Mouse (Mus musculus): ENCODE measurements around the gene Shd.
A peak's percentile ranks its signal among the peaks of the same experiment; 100 is the strongest.

The Shd gene

GRCm38 (mm10) chr17:55959946-55960740 is 10.1 kb upstream of the Shd start:
- no peak for DNase-seq (ENCODE audit: low read depth)

DNA sequence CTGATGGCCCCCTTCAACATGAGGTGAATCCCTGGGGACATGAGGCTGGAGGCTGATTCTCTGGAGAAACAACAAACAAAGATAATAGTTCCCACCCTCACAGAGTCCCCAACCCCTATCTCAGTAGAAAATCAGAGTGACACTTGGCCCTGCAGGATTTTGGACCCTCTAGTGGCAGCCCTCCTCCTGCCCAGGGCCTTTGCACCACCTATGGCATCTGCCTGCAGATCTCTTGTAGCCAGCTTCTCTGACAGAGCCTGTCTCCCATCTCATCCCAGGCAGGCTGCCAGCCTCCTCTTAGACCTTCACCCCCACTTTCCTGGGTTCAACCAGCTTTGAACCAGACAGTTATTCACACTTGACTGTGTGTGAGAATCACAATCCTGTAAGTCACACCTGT is 9.5 kb upstream of the Shd start:
- DNase-seq (ENCODE audit: low read depth): no peak

GRCm38 (mm10) chr17:55961631-55962030 is 8.6 kb upstream of the Shd start:
- no peak for DNase-seq (ENCODE audit: low read depth)

GRCm38 (mm10) chr17:55963171-55963570 is 7.1 kb upstream of the Shd start:
- DNase-seq (ENCODE audit: low read depth): peak; percentile 78

DNA sequence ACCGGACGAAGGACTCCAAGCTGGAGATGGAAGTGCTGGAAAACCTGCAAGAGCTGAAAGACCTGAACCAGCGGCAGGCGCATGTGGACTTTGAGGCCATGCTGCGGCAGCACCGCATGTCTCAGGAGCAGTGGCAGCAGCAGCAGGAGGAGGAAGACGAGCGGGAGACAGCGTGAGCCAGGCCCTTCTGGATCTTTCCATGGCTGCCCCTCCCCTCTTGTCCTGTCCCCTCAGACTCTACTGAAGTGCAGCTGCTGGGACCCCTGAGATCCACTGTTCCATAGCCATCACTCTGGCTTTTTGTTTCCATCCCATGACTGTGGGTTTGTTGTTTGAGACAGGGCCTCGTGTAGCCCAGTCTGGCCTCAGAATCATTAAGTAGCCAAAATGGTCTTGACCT is 5.8 kb upstream of the Shd start:
- DNase-seq (ENCODE audit: low read depth): no peak

GRCm38 (mm10) chr17:55964996-55965395 is 5.3 kb upstream of the Shd start:
- peak; percentile 63 for DNase-seq (ENCODE audit: low read depth)

DNA sequence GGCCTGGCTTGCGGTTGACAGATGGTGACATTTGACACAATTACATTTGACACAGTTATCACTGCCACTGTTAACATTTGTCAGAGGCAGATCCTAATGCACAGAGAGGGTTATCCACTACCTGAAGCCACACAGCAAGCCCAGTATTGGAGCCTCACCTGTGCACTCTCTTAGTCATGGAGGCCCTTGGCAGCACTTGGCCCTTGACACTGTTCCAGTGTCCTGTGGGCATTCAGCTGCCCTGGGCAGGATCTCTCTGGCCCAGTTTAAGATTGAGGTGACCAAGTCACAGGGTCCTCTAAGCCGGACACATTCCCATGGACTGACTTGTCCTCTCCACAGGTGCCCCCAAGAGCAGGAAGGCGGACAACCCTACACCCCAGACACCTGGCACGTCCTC is 3.1 kb upstream of the Shd start:
- no peak for DNase-seq (ENCODE audit: low read depth)

GRCm38 (mm10) chr17:55968210-55968609 is 2.1 kb upstream of the Shd start:
- DNase-seq (ENCODE audit: low read depth): no peak

DNA sequence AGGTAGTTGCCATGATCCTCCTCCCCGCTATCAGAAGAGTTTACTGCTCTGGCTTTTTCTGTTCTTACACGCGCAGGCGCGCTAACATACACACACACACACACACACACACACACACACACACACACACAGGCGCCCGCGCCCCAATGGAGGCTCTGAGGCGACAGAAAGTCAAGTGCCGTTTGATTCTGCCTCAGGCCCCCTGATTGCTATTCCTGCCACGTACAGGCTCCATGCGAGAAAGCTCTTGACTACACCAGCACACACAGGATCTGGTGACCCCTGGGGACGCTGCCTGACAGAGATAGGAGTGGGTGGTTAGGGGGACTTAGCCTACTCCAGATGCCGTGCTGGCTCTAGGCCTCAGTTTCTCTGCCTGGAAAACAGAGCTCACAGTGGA is 707 bp upstream of the Shd start:
- DNase-seq (ENCODE audit: low read depth): no peak

GRCm38 (mm10) chr17:55971453-55971852 is 1.2 kb downstream of the Shd start:
- DNase-seq (ENCODE audit: low read depth): no peak

- DNase-seq (ENCODE audit: low read depth): peak; percentile 84
Observed at GRCm38 (mm10) chr17:55976255-55976862, 6.1 kb downstream of the Shd start.

- no peak for DNase-seq (ENCODE audit: low read depth)
Observed at GRCm38 (mm10) chr17:55977301-55977700, 7.0 kb downstream of the Shd start.

DNA sequence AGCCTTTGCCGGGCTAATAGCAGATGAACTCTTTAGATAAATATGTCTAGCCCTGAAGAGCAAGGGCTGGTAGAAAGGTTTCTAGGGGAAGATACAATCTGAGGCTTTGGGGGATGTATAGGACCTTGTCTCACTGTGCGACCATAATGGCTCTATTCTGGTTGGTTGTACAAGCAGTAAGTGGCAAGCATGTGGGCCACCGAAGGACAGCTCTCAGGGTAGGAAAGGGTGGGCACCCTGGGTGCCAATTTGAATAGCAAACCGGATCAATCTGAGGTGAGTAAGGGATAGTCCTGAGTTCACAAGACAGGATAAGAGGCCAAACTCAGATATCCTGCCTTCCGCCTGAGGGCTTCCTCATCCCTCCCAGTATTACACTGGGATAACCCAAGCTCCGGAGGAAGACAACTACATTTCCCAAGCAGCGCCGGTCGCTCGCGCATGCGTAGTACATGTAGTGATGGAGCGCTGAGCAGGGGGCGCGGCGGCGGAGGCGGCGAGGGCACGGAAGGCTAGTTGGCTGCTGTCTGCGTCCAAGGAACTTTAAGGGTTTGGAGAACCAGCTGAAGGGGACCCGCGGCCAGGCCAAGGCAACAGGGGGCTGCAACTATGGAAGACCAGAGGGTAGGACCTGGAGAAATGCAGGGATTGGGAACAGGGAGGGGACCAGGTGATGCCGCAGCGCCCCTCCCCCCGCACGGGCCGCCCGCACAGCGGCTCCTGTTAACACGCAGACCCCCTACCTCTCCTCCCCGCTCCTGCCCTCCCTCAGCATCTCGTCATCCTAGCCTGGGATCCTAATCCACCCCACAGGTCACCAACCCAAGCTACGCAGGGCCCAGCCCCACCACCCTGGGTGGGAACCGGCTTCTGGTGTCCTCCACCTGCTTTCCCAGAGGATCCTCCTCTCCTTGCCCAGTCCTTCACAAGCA is 16.0 kb downstream of the Shd start, which contains the start of gene Fsd1:
Gene Fsd1 (plus strand): TSS at position 480 of the 932 bp plus-strand sequence.
- DNase-seq (ENCODE audit: low read depth): no peak

DNA sequence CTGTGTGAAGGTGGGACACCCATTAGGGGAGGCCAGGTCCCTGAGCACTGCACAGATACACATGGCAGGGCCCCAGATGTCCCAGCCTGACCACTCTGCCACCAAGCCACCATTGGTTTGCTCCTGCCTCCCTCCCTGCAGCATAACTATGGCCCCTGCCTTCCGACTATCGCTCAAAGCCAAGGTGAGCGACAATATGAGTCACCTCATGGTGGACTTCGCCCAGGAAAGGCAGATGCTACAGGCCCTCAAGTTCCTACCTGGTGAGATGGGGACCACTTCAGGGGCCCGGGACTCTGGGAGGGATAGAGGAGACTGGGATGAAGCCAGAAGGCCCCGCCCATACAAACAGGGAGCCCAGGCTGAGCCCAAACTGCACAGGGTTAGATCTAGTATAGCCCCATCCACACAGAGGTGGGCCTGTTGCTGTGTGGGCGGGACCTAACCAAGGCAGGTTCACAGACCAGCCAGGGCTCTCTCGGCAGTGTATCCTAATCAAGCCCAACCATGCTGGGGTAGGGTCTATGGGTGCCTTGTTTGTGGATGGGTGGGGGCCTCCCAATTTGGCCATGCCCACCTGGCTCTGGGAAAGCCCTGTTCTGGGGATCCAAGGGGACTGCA is 20.1 kb downstream of the Shd start:
- no peak for DNase-seq (ENCODE audit: low read depth)

GRCm38 (mm10) chr17:55996007-55996406 is 25.7 kb downstream of the Shd start:
- no peak for DNase-seq (ENCODE audit: low read depth)

DNA sequence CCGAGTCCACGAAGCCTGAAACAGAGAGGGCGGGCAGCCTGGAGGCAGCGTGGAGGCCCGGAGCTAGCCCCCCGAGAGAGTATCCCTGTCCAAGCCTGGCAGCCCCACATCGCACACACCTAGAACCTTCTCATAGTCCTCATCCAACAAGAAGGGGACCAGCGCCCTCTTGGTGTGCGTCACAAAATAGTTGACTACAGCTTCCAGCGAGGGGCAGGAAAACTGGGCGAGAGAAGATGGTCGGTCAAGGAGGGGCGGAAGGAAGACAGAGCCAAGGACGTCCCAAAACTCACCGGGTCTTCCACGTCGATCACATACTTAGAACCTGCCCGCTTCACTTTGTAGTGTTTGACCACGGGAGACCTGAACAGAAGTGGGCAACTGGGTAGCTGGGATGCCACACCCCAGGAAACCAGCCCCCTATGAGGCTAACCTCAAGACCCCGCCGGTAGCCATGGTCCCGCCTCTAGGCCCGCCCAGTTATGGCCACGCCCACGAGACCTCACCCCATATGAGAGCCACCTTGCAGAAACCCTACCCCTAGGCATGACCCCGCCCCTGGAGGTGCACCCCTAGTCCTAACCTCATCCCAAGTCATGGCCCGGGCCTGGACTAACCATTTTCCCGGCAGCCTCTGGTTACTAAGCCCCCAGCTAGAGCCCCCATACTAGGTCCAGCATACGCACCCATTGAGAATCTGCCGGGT is 29.7 kb downstream of the Shd start:
- DNase-seq (ENCODE audit: low read depth): no peak

DNA sequence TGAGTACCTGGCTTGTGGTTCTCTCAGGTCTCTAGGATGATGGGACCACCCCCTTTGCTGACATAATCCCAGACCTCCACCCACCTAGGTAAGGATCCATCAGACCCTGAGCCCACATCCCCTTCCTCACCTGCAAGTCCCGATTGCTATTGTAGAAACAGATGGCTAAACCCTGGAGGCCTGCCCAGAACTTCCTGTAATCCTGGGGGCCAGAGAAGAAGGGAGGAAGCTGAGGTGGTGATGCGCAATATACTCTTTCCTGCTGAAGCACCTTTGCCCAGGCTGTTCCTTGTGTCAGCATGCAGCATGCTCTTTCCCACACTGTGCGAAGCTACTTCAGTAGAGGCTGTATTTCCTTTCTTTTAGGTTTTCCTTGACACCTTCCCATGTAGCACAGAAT is 32.7 kb downstream of the Shd start:
- DNase-seq (ENCODE audit: low read depth): no peak

DNA sequence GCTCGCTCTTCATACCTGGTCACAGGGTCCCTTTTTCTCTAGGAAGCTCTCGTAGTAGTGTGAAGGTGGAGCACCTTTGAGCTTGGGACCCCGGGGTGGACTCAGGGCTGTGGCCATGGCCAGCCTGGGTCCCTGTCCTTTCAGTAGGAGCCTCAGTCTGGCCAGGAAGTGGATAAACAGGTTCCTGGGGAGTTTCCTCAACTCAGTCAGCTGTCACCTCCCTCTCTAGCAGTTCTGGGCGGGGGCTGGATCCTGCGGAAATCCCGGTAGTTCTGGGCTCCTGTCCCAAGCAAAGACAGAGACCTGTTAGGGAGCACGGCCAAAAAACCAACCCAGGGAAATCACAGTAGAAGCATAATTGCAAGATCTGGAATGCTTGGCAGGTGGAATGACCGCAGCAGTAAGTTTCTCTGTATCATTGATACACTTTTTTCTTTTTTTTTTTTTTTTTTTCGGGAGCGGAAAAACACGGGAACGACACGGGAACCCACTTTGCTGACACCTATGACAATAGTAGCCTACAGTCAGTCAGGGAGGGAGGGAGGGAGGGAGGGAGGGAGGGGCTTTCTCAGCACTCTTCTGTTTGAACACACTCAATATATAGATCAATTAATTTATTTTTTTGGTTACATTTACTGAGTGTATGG is 35.3 kb downstream of the Shd start, which contains the start of the genes Stap2 and Mpnd:
Gene Stap2 (minus strand): TSS at position 170 of the 647 bp plus-strand sequence.
Gene Mpnd (plus strand): TSS at position 297 of the 647 bp plus-strand sequence.
- peak; percentile 79 for DNase-seq (ENCODE audit: low read depth)

DNA sequence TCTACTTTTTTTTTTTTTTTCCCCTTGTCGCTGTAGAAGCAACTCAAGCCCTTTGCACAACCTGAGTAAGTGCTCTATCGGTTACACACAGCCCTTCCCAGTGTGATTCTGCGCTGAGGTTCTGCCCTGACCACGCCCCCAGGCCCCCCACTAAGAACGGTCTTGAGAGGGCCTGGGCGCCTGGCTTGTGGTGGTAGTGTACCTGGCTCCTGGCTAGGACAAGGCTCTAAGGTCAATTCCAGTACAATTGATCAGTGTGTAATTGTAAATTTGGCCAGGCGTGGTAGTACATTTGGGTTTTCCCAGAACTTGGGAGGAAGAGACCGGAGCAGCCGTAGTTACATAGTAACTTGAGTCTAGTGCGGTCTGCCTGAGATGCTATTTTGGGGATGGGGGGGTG is 36.7 kb downstream of the Shd start:
- no peak for DNase-seq (ENCODE audit: low read depth)

- DNase-seq (ENCODE audit: low read depth): peak; percentile 47
Observed at GRCm38 (mm10) chr17:56007444-56008355, 37.4 kb downstream of the Shd start.

Data from 416B (cell line).